Mouse (Mus musculus): Measurements from ENCODE around the gene Mtg2. TPM values are rescaled to one million over a fixed set of nuclear protein-coding genes. Genes with fewer than 3 reads are reported as not detected.
A peak's percentile ranks its signal among the peaks of the same experiment; 100 is the strongest.

Mtg2 gene
- 26.4 and 26.6 TPM in 2 replicates for polyA plus RNA-seq (2015; fragmentation: Nextera tagmentation; extraction: Ambion mirVana)

DNA sequence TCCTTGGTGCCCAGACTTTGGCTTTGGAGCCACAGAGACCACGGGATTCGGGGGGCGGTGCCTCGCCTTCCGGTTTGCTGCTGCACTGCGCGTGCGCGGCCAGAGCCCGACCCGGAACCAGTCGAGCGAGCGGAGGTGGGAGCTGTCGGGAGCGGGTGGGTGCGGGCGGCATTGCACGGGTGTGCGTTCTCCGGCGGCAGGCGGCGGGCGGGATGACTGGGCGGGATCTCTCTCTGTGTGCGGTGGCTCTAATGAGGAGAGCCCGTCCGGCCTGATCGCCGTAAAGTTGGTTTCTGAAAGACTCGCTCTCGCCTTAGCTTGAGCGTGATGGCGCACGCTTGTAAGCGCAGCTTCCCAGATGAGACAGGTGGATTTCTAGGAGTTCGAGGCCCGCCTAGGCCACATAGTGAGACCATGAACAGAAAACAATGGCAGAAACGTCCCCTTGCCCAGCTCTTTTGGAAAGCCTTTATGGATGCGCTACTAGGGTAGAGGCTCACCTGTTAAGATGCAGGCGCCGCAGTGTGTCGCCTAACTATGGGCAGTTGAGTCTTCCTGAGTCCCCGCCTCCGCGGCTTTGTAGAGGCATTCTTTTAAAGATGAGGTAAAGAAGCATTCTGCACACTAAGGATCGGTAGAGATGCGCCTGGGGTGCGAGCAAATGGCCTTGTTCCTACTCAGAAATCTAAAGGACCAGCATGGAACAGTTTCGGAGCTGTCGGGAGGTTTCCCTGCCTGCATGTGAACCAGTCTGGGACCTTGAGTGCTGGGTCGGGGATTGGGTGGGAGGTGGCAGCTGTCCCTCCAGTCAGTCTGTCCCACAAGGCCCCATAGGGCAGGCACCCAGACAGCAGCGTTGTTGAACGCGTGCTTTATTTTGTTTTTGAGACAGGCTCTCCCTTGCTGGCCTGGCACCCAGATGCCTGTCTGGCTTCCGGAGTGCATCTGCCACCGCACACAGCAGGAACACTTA, at the start of gene Mtg2:
Gene Mtg2, plus strand, starts transcription at position 108 of the 973 bp plus-strand sequence.
- Histone ChIP-seq H3K27ac (peak within 1 kb of the TSS; percentile 74), H3K4me2 (peak within 1 kb of the TSS; percentile 91), H3K9ac (peak within 1 kb of the TSS; percentile 79), H3K9me3 (no peaks in the 10 kb centered on the region), H3K4me3 (peak within 1 kb of the TSS; percentile 84), H3K36me3 (peaks cover 11% of the 10 kb centered on the region; the same call in 1 of the 2 replicates), H3K27me3 (no peaks in the 10 kb centered on the region), H3K4me1 (peaks cover 12% of the 10 kb centered on the region)
- peak; percentile 96 for ATAC-seq (ENCODE audit: borderline replicate concordance, extremely low read depth, low FRiP score, low TSS enrichment)
- WGBS, result 5% methylated on average over 58 of the region's 58 CpGs

GRCm38 (mm10) chr2:180020919-180021318, 49.5 kb upstream of the Mtg2 start:
- H3K4me2 ChIP-seq, result no peak overlapping the region
- no peak overlapping the region for H3K27ac ChIP-seq
- peaks cover 14% of the 10 kb centered on the region for H3K4me1 ChIP-seq
- 68% methylated on average over 8 of the region's 8 CpGs for WGBS
- no peak for ATAC-seq (ENCODE audit: borderline replicate concordance, extremely low read depth, low FRiP score, low TSS enrichment)
- peaks cover 24% of the 10 kb centered on the region for H3K27me3 ChIP-seq
- H3K9ac ChIP-seq, result no peak overlapping the region
- no peak overlapping the region for H3K4me3 ChIP-seq
- H3K9me3 ChIP-seq, result no peaks in the 10 kb centered on the region
- H3K36me3 ChIP-seq, result no peaks in the 10 kb centered on the region

DNA sequence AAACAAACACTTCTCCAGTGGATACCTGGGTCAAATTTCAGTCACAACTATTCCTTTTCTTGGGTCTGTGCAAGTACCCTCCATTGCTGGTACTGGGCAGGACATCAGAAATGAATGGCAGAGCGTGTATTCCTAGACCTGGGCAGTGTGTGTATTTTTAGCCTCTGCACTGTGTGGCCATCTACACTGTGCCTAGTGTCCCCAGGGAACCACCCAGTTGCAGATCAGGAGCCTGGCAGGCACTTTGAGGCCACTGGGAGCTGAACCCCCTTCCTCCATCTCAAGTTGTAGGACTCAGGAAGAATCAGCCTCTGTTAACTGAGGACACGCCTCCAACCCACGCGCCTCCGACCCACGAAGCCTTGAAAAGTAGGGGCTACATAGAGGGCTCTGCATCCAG, 47.6 kb upstream of the Mtg2 start:
- no peak overlapping the region for H3K4me2 ChIP-seq
- peaks cover 28% of the 10 kb centered on the region for H3K4me1 ChIP-seq
- 47% methylated on average over 6 of the region's 6 CpGs for WGBS
- peaks cover 3% of the 10 kb centered on the region; the same call in 1 of the 2 replicates for H3K36me3 ChIP-seq
- no peak overlapping the region for H3K4me3 ChIP-seq
- H3K9me3 ChIP-seq, result no peaks in the 10 kb centered on the region
- ATAC-seq (ENCODE audit: borderline replicate concordance, extremely low read depth, low FRiP score, low TSS enrichment), result no peak
- no peak overlapping the region for H3K27ac ChIP-seq
- peaks cover 24% of the 10 kb centered on the region for H3K27me3 ChIP-seq
- H3K9ac ChIP-seq, result no peak overlapping the region

DNA sequence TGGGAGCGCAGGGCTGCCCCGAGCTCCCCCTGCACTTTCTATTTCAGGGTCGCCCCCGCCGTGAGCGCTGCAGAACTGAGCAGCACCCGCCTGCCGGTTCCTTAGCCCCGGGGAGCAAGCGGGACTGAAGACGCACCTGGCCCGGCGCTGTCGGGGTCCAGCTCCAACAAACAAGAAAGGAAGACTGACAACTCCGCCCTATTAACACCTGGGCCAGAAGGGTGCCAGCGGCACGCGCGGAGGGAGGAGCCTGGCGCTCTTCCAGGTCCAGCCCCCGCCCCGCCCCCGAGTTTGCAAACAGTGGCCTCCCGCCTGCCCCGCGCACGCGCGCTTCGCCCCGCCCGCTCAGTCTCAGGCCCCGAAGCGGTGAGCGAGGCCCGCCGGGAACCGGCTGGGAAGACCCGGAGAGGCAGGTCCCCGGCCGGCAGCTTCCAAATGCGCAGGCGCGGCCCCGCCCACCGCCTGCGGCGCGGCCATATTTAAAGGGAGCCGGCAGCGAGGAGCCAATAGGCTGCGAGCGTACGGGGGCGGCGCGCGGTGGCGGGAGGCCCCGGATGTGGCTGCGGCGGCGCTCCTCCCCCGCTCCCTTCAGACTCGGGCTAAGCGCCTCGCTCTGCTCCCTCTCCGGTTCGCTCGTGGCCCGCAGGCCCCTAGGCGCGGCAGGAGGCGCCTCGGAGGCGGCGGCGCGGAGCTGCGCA, 45.8 kb upstream of the Mtg2 start, which contains the start of gene Lsm14b:
Gene Lsm14b, plus strand, starts transcription at position 587 of the 698 bp plus-strand sequence.
- under 1% methylated on average over 67 of the region's 80 CpGs for WGBS
- H3K4me3 ChIP-seq, result peak within 1 kb of the TSS; percentile 85
- H3K27ac ChIP-seq, result peak within 1 kb of the TSS; percentile 95
- ATAC-seq (ENCODE audit: borderline replicate concordance, extremely low read depth, low FRiP score, low TSS enrichment), result peak; percentile 97
- no peaks in the 10 kb centered on the region for H3K9me3 ChIP-seq
- peaks cover 20% of the 10 kb centered on the region for H3K36me3 ChIP-seq
- H3K4me2 ChIP-seq, result peak within 1 kb of the TSS; percentile 90
- peaks cover 29% of the 10 kb centered on the region for H3K4me1 ChIP-seq
- peak within 1 kb of the TSS; percentile 86 for H3K9ac ChIP-seq
- peaks cover 24% of the 10 kb centered on the region for H3K27me3 ChIP-seq

DNA sequence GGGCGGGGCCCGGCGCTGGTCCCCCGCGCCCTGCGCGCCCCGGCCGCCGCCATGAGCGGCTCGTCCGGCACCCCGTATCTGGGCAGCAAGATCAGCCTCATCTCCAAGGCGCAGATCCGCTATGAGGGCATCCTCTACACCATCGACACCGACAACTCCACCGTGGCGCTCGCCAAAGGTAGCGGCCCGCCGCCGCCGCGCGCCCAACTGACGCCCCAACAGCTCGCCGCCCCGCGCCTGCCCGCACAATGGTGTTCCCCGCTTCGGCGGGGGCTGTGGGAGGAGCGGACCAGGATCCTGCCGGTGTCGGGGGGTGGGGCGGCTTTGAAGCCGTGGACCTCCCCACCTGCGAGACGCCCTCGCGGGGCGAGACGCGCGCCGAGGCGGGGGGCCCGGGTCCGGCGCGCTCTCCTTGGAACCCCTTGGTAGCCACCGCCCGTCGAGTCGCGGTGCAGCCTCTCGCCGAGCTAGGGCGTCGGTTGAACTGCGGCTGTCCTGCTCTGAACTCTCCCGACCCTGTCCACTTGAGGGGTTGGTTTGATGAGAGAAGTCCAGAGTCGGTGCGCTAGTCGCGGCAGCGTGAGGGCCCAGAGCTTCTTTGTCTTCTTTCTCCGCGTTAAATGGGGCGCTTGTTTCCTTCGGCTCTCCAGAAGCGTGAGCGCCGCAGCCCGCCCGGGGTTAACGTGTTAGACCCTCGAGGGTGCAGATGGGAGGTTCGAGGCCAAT, 45.1 kb upstream of the Mtg2 start:
- Histone ChIP-seq H3K9me3 (no peaks in the 10 kb centered on the region), H3K27ac (peak overlapping the region; percentile 95)
- WGBS, result under 1% methylated on average over 82 of the region's 84 CpGs

DNA sequence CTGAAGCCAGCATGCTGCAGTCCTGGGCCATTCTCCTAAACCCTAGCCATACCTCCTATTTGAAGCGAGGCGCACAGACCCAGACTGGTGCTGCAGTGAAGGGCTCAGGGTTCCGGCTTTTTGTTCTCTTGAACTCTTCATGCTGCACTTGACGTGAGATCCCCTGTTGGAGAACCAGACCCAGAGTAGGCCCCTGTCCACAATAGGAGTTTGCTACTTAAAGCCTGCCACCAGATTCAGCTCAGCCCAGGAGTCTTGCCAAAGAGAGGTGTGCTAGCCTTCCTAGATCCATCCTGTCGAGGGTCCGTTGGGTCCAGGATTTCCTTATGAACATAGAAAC, 44.6 kb upstream of the Mtg2 start:
- Histone ChIP-seq H3K27ac (0 out of 2 replicates have a peak overlapping the region, but pooled peaks have one; percentile 95), H3K36me3 (peaks cover 29% of the 10 kb centered on the region), H3K27me3 (peaks cover 24% of the 10 kb centered on the region), H3K4me3 (peak overlapping the region; percentile 85), H3K9ac (peak overlapping the region; percentile 86), H3K4me2 (peak overlapping the region; percentile 71), H3K9me3 (no peaks in the 10 kb centered on the region), H3K4me1 (peaks cover 29% of the 10 kb centered on the region)
- WGBS, result 3% methylated on average over 6 of the region's 6 CpGs
- no peak for ATAC-seq (ENCODE audit: borderline replicate concordance, extremely low read depth, low FRiP score, low TSS enrichment)

More for the DNA sequence above, 45.1 kb upstream of the Mtg2 start:
- Histone ChIP-seq H3K4me3 (peak overlapping the region; percentile 85), H3K4me2 (peak overlapping the region; percentile 71), H3K9ac (peak overlapping the region; percentile 86), H3K36me3 (peaks cover 24% of the 10 kb centered on the region), H3K4me1 (peaks cover 29% of the 10 kb centered on the region), H3K27me3 (peaks cover 24% of the 10 kb centered on the region)
- ATAC-seq (ENCODE audit: borderline replicate concordance, extremely low read depth, low FRiP score, low TSS enrichment), result peak; percentile 8

DNA sequence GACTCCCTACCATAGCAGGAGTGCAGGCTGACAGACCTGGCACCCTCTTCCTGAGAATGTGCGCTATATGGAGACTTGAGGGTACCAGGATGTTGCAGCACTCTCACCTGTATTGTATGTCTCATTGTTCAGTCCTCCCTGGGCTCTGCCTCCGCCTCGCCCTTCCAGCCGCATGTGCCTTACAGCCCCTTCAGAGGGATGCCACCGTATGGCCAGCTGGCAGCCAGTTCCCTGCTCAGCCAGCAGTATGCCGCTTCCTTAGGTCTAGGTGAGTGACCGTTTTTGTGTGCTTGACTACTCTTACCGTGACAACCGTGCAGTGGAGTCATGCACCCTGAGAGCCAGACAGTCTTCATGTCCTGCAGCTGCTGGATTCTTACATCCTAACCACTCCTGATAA, 42.6 kb upstream of the Mtg2 start:
- no peaks in the 10 kb centered on the region for H3K9me3 ChIP-seq
- no peak overlapping the region for H3K4me3 ChIP-seq
- H3K9ac ChIP-seq, result peak overlapping the region; percentile 86; the same call in 1 of the 2 replicates
- H3K4me1 ChIP-seq, result peaks cover 29% of the 10 kb centered on the region
- peaks cover 47% of the 10 kb centered on the region for H3K36me3 ChIP-seq
- peak overlapping the region; percentile 71; the same call in 1 of the 2 replicates for H3K4me2 ChIP-seq
- WGBS, result 72% methylated on average over 9 of the region's 9 CpGs
- H3K27me3 ChIP-seq, result peaks cover 10% of the 10 kb centered on the region
- no peak for ATAC-seq (ENCODE audit: borderline replicate concordance, extremely low read depth, low FRiP score, low TSS enrichment)
- H3K27ac ChIP-seq, result no peak overlapping the region

- Histone ChIP-seq H3K36me3 (peaks cover 81% of the 10 kb centered on the region), H3K4me2 (no peak overlapping the region), H3K4me1 (peaks cover 20% of the 10 kb centered on the region), H3K27me3 (no peaks in the 10 kb centered on the region), H3K9ac (no peak overlapping the region), H3K9me3 (no peaks in the 10 kb centered on the region), H3K27ac (no peak overlapping the region), H3K4me3 (no peak overlapping the region)
- 89% methylated on average over 6 of the region's 6 CpGs for WGBS
- no peak for ATAC-seq (ENCODE audit: borderline replicate concordance, extremely low read depth, low FRiP score, low TSS enrichment)
These were observed 39.1 kb upstream of the Mtg2 start for GRCm38 (mm10) chr2:180031270-180031669.

GRCm38 (mm10) chr2:180032925-180033324, 37.5 kb upstream of the Mtg2 start:
- H3K9ac ChIP-seq, result no peak overlapping the region
- peaks cover 92% of the 10 kb centered on the region for H3K36me3 ChIP-seq
- H3K4me2 ChIP-seq, result no peak overlapping the region
- peaks cover 4% of the 10 kb centered on the region; the same call in 1 of the 2 replicates for H3K4me1 ChIP-seq
- 72% methylated on average over 3 of the region's 3 CpGs for WGBS
- no peak for ATAC-seq (ENCODE audit: borderline replicate concordance, extremely low read depth, low FRiP score, low TSS enrichment)
- H3K4me3 ChIP-seq, result no peak overlapping the region
- H3K9me3 ChIP-seq, result no peaks in the 10 kb centered on the region
- H3K27me3 ChIP-seq, result no peaks in the 10 kb centered on the region
- H3K27ac ChIP-seq, result no peak overlapping the region

GRCm38 (mm10) chr2:180033956-180034355, 36.4 kb upstream of the Mtg2 start:
- no peak for ATAC-seq (ENCODE audit: borderline replicate concordance, extremely low read depth, low FRiP score, low TSS enrichment)
- H3K4me1 ChIP-seq, result no peaks in the 10 kb centered on the region
- WGBS, result 58% methylated on average over 3 of the region's 3 CpGs
- peaks cover 93% of the 10 kb centered on the region for H3K36me3 ChIP-seq
- no peaks in the 10 kb centered on the region for H3K9me3 ChIP-seq
- no peaks in the 10 kb centered on the region for H3K27me3 ChIP-seq
- H3K4me2 ChIP-seq, result no peak overlapping the region
- no peak overlapping the region for H3K9ac ChIP-seq
- H3K27ac ChIP-seq, result no peak overlapping the region
- H3K4me3 ChIP-seq, result no peak overlapping the region

GRCm38 (mm10) chr2:180034753-180035152, 35.6 kb upstream of the Mtg2 start:
- Histone ChIP-seq H3K4me1 (no peaks in the 10 kb centered on the region), H3K4me2 (no peak overlapping the region), H3K27me3 (no peaks in the 10 kb centered on the region), H3K9ac (no peak overlapping the region), H3K36me3 (peaks cover 87% of the 10 kb centered on the region), H3K9me3 (no peaks in the 10 kb centered on the region), H3K4me3 (no peak overlapping the region), H3K27ac (no peak overlapping the region)
- no peak for ATAC-seq (ENCODE audit: borderline replicate concordance, extremely low read depth, low FRiP score, low TSS enrichment)
- 59% methylated on average over 5 of the region's 5 CpGs for WGBS

Data from lung, embryonic 15.5 days (tissue).